Mouse (Mus musculus) kidney, postnatal 0 days (tissue): ENCODE data around the gene Dxo. TPM values are rescaled to one million over a fixed set of nuclear protein-coding genes. Genes with fewer than 3 reads are reported as not detected.
"Not testable (repeated sequence)": the region's sequence is repeated elsewhere in the genome, so short reads cannot be mapped to it uniquely, and the experiment has no call there.

Experiments
- ATAC-seq: fragments of 200-750 bp; cut with Nextera tagmentation; replicated peaks from 2 replicates; pipeline ENCODE4 v1.8.0; 2017; ENCODE audit warnings: low read depth, moderate number of reproducible peaks, moderate TSS enrichment, moderate library complexity; ENCODE audit not compliant: low FRiP score
- DNase-seq: peaks from one replicate; pipeline ENCODE4 v3.0.0-alpha.2; 2016; ENCODE audit warnings: low spot score
- H3K27ac ChIP-seq: fragments of 300-500 bp; sonication (generic); 2 replicates; pipeline ENCODE4 v1.5.1; 2014; ENCODE audit warnings: mild to moderate bottlenecking
- H3K27me3 ChIP-seq: fragments of 300-500 bp; sonication (generic); 2 replicates; pipeline ENCODE4 v1.6.1; 2014; ENCODE audit warnings: low read length, mixed read lengths; ENCODE audit not compliant: insufficient read depth
- H3K36me3 ChIP-seq: fragments of 300-500 bp; sonication (generic); 2 replicates; pipeline ENCODE4 v1.6.1; 2014; ENCODE audit warnings: low read length, mixed read lengths; ENCODE audit not compliant: insufficient read depth
- H3K4me1 ChIP-seq: fragments of 300-500 bp; sonication (generic); replicated peaks from 2 replicates; pipeline ENCODE4 v1.6.1; 2014; ENCODE audit warnings: antibody characterized with exemption, low read length, mixed read lengths; ENCODE audit not compliant: insufficient read depth
- H3K4me2 ChIP-seq: fragments of 300-500 bp; sonication (generic); 2 replicates; pipeline ENCODE4 v1.6.1; 2014; ENCODE audit warnings: mild to moderate bottlenecking, low read length, moderate library complexity, mixed read lengths
- H3K4me3 ChIP-seq: fragments of 300-500 bp; sonication (generic); replicated peaks from 2 replicates; pipeline ENCODE4 v1.5.1; 2014; ENCODE audit warnings: low read depth, low read length
- H3K9ac ChIP-seq: fragments of 300-500 bp; sonication (generic); 2 replicates; pipeline ENCODE4 v1.6.1; 2014; ENCODE audit warnings: low read depth, low read length
- H3K9me3 ChIP-seq: fragments of 300-500 bp; sonication (generic); replicated peaks from 2 replicates; pipeline ENCODE4 v1.6.1; 2016; ENCODE audit warnings: low read length, inconsistent platforms, mixed read lengths
- CTCF ChIP-seq: IDR thresholded peaks from 2 replicates; pipeline ENCODE4 v1.5.1; 2016; ENCODE audit warnings: antibody characterized with exemption, low read depth, mild to moderate bottlenecking, moderate library complexity
- whole genome bisulfite sequencing: fragments of 180-500 bp; shearing (Covaris S2); extraction: QIAGEN DNeasy Blood & Tissue Kit; methylation state at CpG from one replicate; pipeline ENCODE4 v1.1.7; 2014; 5-methylcytosine and 5-hydroxymethylcytosine counted together
- polyA plus RNA-seq: library from polyadenylated mRNA; unstranded; fragments of >200 nt; fragmentation: Nextera tagmentation; extraction: Ambion mirVana; gene quantifications from 2 replicates; pipeline ENCODE4 v1.2.1, GENCODE M21; 2015

The Dxo gene
- polyA plus RNA-seq, 1 experiment from 2014 or later: 49.7 TPM

GRCm38 (mm10) chr17:34804871-34805562, 31.8 kb upstream of the Dxo start:
- no peaks in the 10 kb centered on the region for H3K27me3 ChIP-seq
- peak; percentile 42; the same call in 1 of the 2 replicates for TF ChIP-seq CTCF
- H3K4me3 ChIP-seq: no peak overlapping the region
- H3K9me3 ChIP-seq: no peaks in the 10 kb centered on the region
- no peaks in the 10 kb centered on the region for H3K4me1 ChIP-seq
- DNase-seq: no peak
- H3K9ac ChIP-seq: no peak overlapping the region
- H3K36me3 ChIP-seq: no peaks in the 10 kb centered on the region
- 74% methylated on average over 6 of the region's 6 CpGs for WGBS
- H3K27ac ChIP-seq: no peak overlapping the region
- no peak overlapping the region for H3K4me2 ChIP-seq
- no peak for ATAC-seq

- WGBS: 71% methylated on average over 3 of the region's 3 CpGs
- Histone ChIP-seq H3K4me2 (no peak overlapping the region), H3K9ac (no peak overlapping the region), H3K27ac (no peak overlapping the region), H3K36me3 (no peaks in the 10 kb centered on the region), H3K4me3 (no peak overlapping the region), H3K27me3 (no peaks in the 10 kb centered on the region), H3K4me1 (no peaks in the 10 kb centered on the region), H3K9me3 (no peaks in the 10 kb centered on the region)
- no peak for ATAC-seq
- no peak for DNase-seq
- TF ChIP-seq CTCF: no peak
Measured at GRCm38 (mm10) chr17:34807176-34807575, 29.6 kb upstream of the Dxo start.

GRCm38 (mm10) chr17:34808599-34809205, 28.1 kb upstream of the Dxo start:
- Histone ChIP-seq H3K27me3 (no peaks in the 10 kb centered on the region), H3K4me2 (no peak overlapping the region), H3K27ac (no peak overlapping the region), H3K36me3 (no peaks in the 10 kb centered on the region), H3K9ac (no peak overlapping the region), H3K4me3 (no peak overlapping the region), H3K4me1 (no peaks in the 10 kb centered on the region), H3K9me3 (no peaks in the 10 kb centered on the region)
- 81% methylated on average over 6 of the region's 6 CpGs for WGBS
- DNase-seq (no peak), ATAC-seq (no peak)
- no peak for TF ChIP-seq CTCF

- not testable (repeated sequence) for H3K9me3 ChIP-seq, H3K9ac ChIP-seq, H3K4me2 ChIP-seq, H3K27ac ChIP-seq, H3K36me3 ChIP-seq, ATAC-seq, DNase-seq, H3K4me1 ChIP-seq, H3K4me3 ChIP-seq, H3K27me3 ChIP-seq
- WGBS: 85% methylated on average over 5 of the region's 5 CpGs
Measured at GRCm38 (mm10) chr17:34810411-34810810, 26.4 kb upstream of the Dxo start.

GRCm38 (mm10) chr17:34810811-34811210, 26.0 kb upstream of the Dxo start:
- not testable (repeated sequence) for H3K27ac ChIP-seq, H3K4me1 ChIP-seq, H3K27me3 ChIP-seq, H3K9me3 ChIP-seq, DNase-seq, ATAC-seq, H3K36me3 ChIP-seq, H3K4me2 ChIP-seq, H3K4me3 ChIP-seq, H3K9ac ChIP-seq
- 68% methylated on average over 8 of the region's 8 CpGs for WGBS

GRCm38 (mm10) chr17:34811275-34811674, 25.5 kb upstream of the Dxo start:
- no peak overlapping the region for H3K9ac ChIP-seq
- H3K4me1 ChIP-seq: no peaks in the 10 kb centered on the region
- H3K27ac ChIP-seq: no peak overlapping the region
- no peak overlapping the region for H3K4me3 ChIP-seq
- DNase-seq (no peak), ATAC-seq (no peak)
- H3K4me2 ChIP-seq: no peak overlapping the region
- H3K27me3 ChIP-seq: no peaks in the 10 kb centered on the region
- TF ChIP-seq CTCF: no peak
- no peaks in the 10 kb centered on the region for H3K9me3 ChIP-seq
- no peaks in the 10 kb centered on the region for H3K36me3 ChIP-seq
- 66% methylated on average over 15 of the region's 15 CpGs for WGBS
